Mouse (Mus musculus) spleen, embryonic (tissue): ENCODE data around the gene Agl.

Source experiments
- CTCF ChIA-PET: fragments of 350-600 bp; sonication (Branson Sonifier 250); formaldehyde crosslinking; loops from one replicate; lab custom pipeline; 2022; lab: Charles Lee

Gene Agl

DNA sequence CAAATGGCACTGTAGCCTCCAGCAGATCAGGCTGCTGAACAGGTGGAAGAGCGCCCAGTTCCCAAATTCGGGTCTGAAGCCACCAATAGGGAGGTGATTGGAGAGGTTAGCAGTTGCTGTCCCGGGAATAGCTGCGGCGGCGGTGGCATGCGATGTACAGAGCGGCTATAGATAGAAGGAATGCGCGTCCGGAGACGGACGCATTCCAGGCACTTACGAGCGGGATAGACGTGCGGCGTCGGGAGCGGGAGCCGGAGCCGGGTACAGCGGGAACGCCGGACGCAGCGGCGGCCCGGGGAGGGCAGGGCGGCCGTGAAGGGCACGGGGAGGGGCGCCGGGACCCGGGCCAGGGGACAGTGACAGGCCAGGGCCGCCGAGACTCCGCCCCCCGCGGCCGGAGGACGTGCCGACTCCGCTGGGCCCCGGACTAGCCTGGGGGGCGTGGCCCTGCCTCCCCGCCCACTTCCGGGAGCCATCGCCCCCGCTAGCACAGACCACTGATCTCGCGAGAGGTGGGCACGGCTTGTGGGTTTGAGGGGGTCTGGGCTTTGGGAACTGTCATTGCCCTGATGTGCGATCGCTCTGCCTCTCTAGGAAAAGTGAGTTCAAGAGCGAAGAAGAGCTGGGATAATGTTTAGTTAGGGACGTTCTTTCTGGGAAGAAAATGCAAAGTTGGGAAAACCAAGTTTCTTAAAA is at the start of gene Agl:
Agl (minus strand) TSS at position 356 of the 696 bp plus-strand sequence.
- CTCF ChIA-PET = no interaction called here

DNA sequence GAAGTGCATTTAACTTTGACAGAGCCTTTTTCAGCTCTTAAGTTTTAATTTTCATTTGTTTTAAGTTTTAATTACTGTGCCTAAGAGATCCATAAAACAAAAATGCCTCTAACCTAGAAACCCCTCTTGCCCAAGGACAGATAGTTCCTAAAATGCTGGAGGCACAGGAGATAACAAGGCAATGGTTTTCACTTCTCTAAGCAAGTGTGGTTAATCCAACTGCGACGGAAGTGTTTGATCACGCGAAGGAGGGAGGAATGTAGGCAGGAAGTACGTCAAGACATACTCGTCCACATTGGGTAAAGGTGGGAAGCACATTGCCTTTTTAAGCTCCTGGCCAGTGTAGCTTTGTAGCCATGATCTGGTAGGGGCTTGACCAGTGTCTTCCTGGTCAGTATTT is 49.6 kb upstream of the Agl start:
- CTCF ChIA-PET = interaction anchor here (0.6 kb wide), 1 partner anchor 398 kb away, joined by 7 read pairs; no protein-coding TSS in a partner anchor

DNA sequence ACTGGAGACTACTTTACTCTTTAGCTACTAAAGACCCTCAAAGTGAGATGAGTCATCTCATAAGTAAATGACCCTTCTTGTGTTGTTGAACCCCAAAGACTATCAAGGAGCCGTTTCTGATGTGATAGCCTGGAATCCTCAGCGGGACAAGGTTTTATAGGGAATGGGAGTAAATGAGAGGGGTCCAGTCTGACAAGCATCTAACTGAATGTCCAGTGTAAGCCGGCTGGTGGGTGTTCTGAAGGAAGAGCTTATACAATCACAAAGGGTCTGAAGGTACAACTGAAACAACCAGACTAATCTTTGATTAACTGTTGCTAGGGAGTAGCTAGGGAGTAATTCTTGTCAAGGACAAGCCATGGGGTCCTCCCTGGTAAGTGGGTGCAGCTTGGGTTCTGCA is 44.5 kb upstream of the Agl start:
- CTCF ChIA-PET = interaction anchor here (0.7 kb wide), 1 partner anchor 17 kb away, joined by 13 read pairs; no protein-coding TSS in a partner anchor

DNA sequence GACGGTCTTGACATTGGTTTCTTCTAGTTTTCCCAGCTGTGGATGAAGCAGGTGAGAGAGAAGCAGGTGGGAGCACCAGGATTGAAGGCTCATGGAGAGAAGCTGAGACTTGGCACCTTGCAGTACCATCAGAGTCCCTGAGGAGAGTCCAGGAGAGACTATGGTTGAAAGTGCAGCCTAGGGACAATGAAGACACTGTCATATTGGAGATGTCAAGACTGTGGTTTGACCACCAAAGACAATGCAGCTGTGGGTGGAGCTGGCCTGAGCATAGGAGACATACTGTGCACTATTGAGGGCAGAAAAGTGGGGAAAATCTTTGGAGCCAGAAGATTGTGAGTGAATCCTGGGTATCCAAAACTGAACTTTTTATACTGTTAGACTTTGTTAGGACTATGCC is 42.4 kb upstream of the Agl start:
- CTCF ChIA-PET = no interaction called here

DNA sequence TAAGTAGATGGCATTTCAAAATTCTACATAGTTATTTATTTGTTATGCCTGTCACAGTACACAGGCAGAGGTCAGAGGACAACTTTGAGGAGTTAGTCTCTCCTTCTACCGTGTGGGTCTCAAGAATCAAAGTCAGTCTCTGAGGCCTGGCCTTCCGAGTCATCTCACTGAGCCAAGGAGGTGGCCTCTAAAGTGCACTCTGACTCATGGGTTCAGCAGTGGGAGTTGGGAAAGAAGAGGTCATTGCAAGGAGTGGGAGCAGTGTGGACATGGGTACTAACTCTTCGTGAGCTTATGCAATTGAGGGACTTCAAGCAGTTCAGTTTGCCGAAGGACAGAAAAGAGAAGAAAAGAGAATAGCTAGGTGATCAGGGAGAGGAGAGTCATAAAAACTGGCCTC is 41.0 kb upstream of the Agl start:
- CTCF ChIA-PET = no interaction called here

DNA sequence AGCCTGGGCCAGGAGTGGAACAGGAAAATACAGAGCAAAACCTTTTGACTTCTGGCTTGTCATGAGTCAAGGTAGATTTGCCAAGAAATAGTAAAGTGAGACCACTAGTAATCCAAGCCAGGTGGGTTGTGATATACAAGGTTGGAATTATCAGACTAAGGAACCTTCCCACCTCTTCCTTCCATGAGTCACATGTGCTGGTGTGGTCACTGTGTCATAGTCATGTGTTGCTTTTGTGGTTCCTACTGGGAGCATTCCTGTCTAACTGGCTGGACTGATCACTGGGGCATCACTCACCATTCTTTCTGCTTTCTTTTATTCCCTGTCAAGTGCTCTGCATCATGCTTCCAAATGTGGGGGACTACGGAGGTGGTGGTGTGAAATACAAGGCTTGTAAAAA is 40.1 kb upstream of the Agl start:
- CTCF ChIA-PET = no interaction called here

DNA sequence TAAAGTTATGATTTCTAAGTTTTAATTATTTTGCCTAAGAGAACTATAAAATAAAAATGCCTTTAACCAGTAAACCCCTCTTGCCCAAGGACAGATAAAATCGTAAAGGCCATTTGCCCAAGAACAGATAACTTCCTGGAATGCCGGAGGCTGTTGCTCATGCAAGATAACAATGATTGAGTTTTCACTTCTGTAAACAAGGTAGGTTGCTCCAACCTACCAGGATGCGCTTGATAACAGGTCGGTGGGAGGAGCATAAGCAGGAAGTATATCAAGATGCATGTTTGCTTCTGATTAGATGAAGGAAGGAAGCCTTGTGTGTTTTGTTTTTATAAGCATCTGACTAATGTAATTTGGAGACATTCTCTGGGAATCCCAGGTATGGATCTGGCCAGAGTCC is 38.1 kb upstream of the Agl start:
- CTCF ChIA-PET = no interaction called here

DNA sequence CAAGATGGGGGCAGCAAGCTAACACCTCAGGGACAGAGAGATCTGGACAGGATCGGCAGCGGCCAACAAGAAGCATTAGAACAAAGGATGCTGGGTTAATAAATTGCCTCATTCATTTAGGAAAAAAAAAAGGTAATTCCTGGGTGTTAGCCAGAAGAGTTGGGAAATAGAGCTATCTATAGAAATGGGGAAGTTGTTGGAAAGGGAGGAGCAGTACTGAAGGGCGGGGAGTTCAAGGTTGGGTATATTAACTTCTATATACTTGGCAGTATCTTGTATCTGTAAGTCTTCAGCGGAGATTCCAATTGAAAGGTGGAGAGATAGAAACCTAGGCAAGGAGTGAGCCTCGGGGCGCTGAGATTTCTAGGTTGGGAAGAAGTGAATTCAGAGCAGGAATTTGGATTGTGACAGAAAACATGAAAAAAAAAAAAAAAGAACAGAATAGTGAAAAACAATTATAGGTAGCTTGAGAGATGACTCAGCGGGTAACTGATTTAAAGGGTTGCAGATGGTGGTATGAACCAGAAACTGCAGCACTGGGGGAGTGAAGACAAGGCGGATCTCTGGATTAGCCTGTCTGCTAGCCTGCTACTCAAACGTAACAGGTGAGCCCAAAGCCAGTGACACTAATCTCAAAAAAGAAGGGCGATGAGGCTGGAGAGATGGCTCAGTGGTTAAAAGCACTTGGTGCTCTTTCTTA is 37.1 kb upstream of the Agl start:
- CTCF ChIA-PET = interaction anchor here (0.6 kb wide), 1 partner anchor 11 kb away, joined by 3 read pairs; no protein-coding TSS in a partner anchor

DNA sequence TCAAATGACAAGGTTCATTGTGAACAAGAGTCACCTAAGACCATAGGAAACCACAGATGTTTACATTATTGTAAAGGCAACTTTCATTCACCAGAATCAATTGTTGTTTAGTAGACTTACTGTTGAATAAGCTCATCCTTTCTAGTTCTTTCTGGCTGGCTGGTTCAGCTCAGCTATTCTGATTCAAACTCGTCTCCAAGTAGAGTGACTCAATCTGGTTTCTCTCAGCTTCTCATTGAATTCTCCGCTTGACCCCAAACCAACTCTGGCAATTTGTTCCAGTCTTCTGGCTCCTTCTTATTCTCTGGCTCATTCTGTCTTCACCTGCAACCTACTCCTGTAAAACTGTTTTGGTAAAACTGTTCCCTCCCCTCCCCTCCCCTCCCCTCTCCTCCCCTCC is 33.3 kb upstream of the Agl start:
- CTCF ChIA-PET = interaction anchor here (0.7 kb wide), 1 partner anchor 13 kb away, joined by 3 read pairs; no protein-coding TSS in a partner anchor

DNA sequence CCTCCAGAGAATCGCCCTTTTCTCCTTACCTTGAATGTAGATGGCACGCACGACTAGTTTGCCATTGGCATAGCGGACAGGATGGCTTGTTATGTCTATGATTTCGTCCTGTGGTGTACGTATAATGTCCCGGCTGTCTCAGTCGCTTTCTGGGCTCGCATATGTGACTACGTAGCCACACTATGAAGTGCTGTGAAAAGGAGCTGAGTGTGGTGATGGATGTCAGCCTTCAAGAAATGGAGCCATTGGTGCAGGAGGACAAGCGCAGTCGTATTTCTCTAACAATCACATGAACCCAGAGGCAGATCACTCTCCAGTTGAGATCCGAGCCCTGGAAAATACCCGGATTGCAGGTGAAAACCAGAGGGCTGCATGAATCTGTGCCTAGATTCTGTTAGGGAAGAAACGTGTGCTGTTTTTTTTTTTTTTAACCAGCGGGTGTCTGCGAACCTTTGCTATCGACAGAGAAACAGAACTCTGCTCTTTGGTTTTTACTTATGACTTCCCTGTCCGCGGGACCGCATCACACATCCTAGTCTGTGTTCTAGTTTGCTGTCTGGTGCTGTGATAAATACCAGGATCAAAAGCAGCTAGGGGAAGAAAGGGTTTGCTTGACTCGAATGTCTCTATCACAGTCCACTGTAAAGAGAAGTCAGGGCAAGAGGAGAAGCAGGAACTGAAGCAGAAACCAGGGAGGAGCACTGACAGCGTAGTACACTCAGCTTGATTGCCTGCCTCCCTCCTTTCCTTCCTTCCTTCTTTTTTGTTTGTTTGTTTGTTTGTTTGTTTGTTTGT is 28.9 kb upstream of the Agl start:
- CTCF ChIA-PET = interaction anchor here (1.3 kb wide), 1 partner anchor 85 kb away, joined by 4 read pairs; no protein-coding TSS in a partner anchor

DNA sequence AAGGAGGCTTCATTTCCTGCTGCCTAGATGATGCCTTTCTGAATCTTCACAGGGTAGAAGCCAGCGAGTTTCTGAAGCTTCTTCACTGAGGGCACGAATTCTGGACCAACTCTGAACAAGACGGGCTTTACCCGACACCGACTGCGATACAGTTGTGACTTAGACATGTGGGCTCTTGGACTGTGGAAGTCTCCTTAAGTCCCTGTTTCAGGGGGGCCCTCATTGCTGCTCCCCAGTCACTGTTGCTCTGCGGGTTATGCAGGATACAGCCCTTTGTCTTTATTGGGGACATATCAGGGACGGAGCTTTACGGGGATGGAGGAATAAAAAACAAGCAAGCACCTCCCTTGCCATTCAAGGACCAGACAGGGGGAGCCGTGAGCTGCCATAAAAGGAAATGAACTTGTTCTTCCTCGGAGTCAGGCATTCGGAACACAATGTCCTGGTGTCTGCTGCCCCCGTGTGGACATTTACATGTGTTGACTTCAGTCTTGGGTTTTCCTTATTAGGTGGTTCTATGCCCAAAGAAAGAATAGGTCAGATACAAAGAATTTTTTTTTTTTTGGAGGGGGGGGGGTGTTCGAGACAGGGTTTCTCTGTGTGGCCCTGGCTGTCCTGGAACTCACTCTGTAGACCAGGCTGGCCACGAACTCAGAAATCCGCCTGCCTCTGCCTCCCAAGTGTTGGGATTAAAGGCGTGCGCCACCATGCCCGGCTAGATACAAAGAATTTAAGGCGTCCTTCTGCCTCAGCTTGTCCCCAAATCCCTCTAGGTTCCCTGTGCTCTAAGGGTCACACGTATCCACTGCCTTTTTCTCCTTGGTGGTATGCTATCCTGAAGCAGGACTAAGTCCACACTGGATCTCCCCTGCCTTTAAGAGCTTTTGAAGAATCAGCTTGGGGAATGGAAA is 28.1 kb upstream of the Agl start:
- CTCF ChIA-PET = interaction anchor here (0.5 to 1.3 kb wide), 4 partner anchors 17 to 84 kb away, joined by 3 to 13 read pairs (median 6); no protein-coding TSS in a partner anchor

DNA sequence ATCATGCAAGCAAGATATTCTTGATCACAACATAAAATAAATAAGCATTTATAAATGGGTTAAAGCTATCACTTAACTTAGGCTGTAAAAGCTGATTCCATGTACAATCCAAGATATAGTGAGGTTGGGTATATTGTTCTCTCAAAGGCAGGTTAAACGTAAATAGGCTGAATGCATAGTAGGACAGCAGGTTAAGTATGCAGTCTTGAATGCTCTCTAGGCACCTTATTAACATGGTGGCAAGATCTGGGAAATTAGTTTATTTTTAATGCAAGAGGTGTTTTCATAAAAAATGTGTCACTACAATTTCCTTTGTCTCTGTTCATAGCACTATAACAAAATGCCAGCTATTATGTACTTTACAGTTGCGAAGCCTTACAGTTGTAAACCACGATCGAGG is 27.4 kb upstream of the Agl start:
- CTCF ChIA-PET = interaction anchor here (0.5 to 1.3 kb wide), 3 partner anchors 17 to 34 kb away, joined by 3 to 13 read pairs (median 9); no protein-coding TSS in a partner anchor

DNA sequence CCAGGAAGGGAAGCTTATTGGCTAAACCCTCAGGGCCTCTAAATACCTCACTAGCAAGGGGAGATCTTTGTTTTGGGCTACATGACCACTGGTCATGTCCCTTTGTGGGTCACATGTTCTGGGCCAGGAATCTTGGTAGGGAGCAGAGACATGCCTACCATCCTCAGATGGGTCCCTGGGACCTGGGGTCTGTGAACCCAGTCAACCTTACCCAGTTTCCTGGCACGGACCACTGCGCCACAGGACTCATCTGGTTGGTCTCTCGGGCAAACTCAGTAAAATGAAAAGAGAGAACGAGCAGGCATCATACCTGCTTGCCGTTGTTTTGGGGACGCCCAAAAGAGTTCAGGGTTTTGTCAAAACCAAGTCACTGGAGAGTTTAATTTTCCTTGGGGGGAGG is 26.3 kb upstream of the Agl start:
- CTCF ChIA-PET = interaction anchor here (0.5 to 0.6 kb wide), 2 partner anchors 11 to 67 kb away, joined by 3 read pairs; no protein-coding TSS in a partner anchor

DNA sequence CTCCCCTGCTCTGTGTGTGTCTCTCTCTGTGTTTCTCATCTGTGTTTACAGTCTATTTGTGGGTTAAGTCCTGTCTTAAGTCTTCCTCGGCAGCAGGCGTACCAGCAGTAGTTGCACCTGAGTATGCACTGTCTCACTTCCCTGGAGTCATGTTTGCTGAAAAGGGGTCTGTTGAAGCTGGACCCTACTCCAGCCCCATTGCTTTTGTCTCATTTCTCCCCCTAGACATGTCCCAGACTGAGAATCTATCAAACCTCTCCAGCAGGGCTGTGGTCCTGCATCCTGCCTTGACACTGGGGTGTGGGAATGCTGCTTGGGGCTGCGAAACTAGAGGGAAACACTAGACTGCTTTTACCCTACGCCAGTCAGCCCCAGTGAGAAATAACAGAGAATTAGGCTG is 25.5 kb upstream of the Agl start:
- CTCF ChIA-PET = no interaction called here

DNA sequence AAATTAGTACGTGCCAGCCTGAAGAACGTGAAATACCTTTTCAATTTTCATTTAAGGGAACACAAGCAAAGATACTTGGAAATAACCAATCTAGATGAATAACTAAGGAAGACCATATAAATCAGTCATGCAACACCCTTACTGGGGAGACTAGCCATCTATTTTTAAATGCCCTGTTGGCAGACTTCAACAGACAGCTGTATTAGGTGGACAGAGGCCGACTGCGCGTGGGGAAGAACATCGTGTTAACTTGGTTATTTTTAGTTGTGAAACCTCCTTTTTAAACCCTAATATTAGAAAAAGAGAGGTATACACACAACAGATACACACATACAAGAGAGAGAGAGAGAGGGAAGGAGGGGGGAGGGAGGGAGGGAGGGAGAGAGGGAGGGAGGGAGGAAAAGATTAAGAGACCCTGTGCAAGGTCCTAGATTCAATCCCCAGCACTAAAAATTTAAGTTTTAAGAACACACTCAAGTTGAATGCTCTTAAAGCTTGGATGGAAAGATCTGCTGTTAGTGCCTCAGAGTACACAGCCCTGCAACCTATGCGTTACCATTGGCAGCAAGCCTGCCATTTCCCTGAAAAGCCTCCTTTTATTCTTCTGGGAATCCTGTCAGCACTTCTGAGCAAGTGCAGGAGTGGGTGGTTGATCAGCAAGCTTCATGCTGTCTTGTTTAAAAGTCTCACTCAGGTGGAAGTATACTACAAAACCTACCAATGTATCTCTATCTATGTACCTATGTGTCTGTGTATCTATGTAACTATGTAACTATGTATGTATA is 24.8 kb upstream of the Agl start:
- CTCF ChIA-PET = no interaction called here

DNA sequence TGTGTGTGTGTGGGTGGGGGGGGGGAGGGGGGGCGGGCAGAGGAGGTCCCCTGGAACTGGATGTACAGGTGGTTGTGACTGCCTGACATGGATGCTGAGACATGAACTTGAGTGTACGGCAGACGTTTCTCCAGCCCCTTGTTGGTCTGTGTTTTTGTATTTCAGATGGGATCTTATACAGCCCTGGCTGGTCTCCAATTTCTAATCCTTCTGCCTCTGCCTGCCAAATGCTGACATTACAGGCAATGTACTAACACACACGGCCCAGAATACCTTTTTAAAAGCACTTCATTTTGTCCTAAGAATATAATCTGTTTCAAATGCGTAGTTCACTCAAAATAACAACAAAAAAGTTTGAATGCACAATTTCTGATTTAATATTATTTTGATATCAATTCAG is 23.4 kb upstream of the Agl start:
- CTCF ChIA-PET = no interaction called here

DNA sequence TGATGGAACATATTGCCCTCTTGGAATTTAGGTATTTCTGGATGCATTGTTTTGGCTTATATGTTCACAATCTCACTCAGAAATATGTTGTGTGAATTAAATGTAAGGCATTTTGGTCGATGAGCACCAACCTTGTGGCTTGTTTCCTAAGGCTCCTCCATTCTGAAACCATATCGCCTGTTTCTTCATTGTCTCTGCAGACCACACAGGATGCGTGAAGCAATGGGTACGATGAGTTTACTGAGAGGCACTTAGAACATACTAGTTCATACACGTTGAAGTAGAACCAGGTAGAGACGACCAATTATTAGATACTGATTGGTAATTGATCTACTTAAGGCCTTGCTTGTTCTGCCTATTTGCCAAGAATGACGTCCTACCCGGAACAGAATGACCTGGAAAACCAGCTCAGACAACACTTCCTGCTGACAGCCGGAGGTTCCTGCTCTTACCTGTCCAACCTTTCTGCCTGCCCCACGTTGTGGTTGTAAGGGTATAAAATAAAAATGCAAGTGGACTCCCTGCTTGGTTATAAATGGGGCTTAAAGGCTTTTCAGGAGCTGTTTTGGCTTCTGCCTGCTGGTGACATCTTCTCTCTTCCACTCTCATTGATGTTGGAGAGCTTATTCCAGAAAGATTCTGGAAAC is 21.4 kb upstream of the Agl start:
- CTCF ChIA-PET = no interaction called here

DNA sequence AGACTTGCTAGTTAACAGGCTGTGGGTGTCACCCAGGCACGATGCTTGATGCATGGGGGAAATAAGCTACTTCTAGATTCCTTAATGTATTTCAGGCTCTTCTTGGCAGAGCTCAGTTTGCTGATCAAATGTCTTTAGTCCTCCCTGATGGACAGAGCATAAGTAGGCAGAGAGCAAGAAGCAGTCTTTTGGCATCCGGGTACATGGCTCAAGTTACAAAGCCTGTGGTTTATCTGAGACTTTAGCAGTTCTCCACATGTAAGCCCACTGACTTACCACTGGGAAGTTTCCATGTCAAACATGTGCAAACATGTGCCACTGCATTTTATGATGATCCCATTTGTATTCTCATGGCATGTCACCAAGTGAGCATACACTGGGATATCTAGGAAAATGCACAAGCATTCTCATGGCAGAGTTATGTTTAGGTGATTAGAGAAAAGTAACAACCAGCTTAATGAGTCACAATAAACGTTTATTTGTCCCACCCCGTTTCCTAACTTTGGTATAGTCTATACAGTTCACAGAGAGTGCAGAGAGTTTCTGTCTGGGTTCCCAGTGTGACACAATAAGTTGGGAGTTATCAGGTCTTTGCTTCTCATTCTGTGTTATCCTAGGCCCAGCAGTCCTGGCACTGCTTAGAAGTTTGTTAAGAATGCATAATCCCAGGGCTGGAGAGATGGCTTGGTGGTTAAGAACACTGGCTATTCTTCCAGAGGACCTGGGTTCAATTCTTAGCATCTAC is 18.7 kb upstream of the Agl start:
- CTCF ChIA-PET = no interaction called here

DNA sequence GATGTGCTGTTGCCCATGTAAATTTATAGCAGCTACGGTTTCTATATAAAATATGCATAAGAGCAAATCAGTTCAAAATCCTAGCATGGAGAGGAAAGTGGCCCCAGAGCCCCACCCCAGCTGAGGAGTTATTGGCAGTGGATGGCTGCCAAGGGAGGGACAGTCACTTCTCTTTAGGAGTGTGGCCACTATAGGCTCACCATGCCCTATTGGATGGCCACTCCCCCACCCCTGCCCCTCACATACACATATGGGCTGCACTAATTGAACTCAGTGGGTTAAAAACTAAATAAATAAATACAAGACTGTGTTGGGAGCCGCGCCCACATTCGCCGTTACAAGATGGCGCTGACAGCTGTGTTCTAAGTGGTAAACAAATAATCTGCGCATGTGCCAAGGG is 9.3 kb upstream of the Agl start:
- CTCF ChIA-PET = no interaction called here
